Mouse (Mus musculus) ES-Bruce4 (cell line): ENCODE results near the gene Kif1a. TPM values are rescaled to one million over a fixed set of nuclear protein-coding genes. Genes with fewer than 3 reads are reported as not detected.

Source experiments
- H3K27ac ChIP-seq: 2 replicates; pipeline ENCODE4 v1.5.1; 2012; ENCODE audit warnings: low read length, inconsistent platforms; ENCODE audit not compliant: insufficient read depth
- H3K27me3 ChIP-seq: 2 replicates; pipeline ENCODE4 v1.6.1; 2012; ENCODE audit warnings: mild to moderate bottlenecking, low read length, inconsistent platforms; ENCODE audit not compliant: control insufficient read depth, poor library complexity, insufficient read depth, severe bottlenecking
- H3K36me3 ChIP-seq: 2 replicates; pipeline ENCODE4 v1.6.1; 2012; ENCODE audit warnings: inconsistent platforms, mild to moderate bottlenecking, low read length, moderate library complexity; ENCODE audit not compliant: control insufficient read depth, poor library complexity, insufficient read depth, severe bottlenecking
- H3K4me1 ChIP-seq: one replicate; pipeline ENCODE4 v1.8.1; 2011; ENCODE audit warnings: low read length; ENCODE audit not compliant: control insufficient read depth, insufficient read depth
- H3K4me3 ChIP-seq: 2 replicates; pipeline ENCODE4 v1.5.1; 2011; ENCODE audit warnings: low read depth, mild to moderate bottlenecking, low read length
- H3K9ac ChIP-seq: 2 replicates; pipeline ENCODE4 v1.6.1; 2012; ENCODE audit warnings: low read depth, mild to moderate bottlenecking, inconsistent platforms; ENCODE audit not compliant: poor library complexity, severe bottlenecking
- H3K9me3 ChIP-seq: replicated peaks from 2 replicates; pipeline ENCODE4 v1.6.1; 2012; ENCODE audit warnings: mild to moderate bottlenecking, low read length, inconsistent platforms; ENCODE audit not compliant: control insufficient read depth, poor library complexity, insufficient read depth, severe bottlenecking
- CTCF ChIP-seq: IDR thresholded peaks from one replicate; pipeline ENCODE4 v1.8.1; 2011; ENCODE audit warnings: low read depth, low read length
- EP300 ChIP-seq: IDR thresholded peaks from 2 replicates; pipeline ENCODE4 v1.6.1; 2011; ENCODE audit warnings: low read depth, low read length; ENCODE audit not compliant: insufficient read depth
- POLR2A ChIP-seq: IDR thresholded peaks from one replicate; pipeline ENCODE4 v1.8.1; 2011; ENCODE audit warnings: low read length; ENCODE audit not compliant: insufficient read depth
- polyA plus RNA-seq: library from polyadenylated mRNA; stranded (reverse); fragments of >200 nt; gene quantifications from 2 replicates; pipeline ENCODE4 v1.2.4, GENCODE M21; 2011; ENCODE audit warnings: low read depth; ENCODE audit not compliant: missing spikeins, insufficient read depth, insufficient read length

Kif1a gene
- polyA plus RNA-seq, 1 experiment = 95.0 TPM

DNA sequence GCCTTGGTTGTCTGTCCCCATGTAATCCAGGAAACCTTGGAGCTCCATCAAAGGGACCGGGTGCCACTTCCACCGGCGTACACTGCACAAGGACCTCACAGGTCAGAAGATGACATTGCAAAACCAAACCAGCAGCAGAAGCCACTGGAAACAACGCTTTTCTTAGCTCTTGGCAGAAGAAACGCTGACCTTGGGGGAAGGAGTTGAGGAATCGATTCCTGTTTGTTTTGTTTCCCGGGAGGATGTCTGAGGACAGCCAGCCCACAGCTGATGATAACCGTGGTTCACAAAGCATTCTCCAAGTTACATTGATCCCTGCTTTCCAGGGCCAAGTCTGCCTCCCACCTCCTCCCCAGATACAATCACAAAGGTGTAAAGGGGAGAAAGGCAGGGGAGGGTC lies 22.3 kb upstream of the Kif1a start:
- TF ChIP-seq POLR2A (no peak), EP300 (no peak), CTCF (no peak)
- H3K27ac ChIP-seq = no peak overlapping the region
- H3K4me1 ChIP-seq = no peaks in the 10 kb centered on the region
- no peak overlapping the region for H3K4me3 ChIP-seq
- no peak overlapping the region for H3K9ac ChIP-seq
- no peaks in the 10 kb centered on the region for H3K9me3 ChIP-seq
- no peaks in the 10 kb centered on the region for H3K27me3 ChIP-seq
- H3K36me3 ChIP-seq = no peaks in the 10 kb centered on the region

DNA sequence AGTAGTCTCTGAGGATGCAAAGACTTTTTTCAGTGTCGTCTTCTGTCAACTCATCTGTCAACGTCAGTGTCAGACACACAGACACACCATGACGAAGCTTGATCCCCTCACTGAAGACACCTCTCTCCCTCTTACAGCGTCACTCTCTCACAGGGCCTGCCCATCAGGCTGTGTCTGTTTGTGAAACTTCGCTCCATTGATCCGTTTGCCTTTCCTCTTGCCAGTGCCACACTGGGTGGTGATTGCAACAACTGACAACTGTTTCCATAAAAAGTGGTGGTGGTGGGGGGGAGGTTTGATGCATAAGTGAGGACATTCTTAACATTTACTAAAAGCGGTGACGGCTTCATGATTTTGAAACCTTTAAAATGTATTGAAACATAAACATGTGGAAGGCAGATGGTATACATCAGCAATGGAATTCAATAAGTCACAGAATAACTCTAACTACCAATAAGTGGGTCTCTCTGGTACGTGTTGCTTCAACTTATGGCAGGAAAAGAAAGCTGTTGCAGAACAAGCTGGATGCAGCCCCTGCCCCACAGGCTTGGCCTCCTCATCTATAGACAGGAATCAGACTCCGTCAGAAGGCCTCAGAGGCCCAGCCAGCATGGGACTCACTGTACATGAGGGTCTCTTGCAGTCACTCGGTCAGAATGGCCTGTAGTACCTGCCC lies 21.6 kb upstream of the Kif1a start:
- TF ChIP-seq CTCF (no peak), POLR2A (no peak), EP300 (no peak)
- H3K4me3 ChIP-seq = no peak overlapping the region
- H3K27ac ChIP-seq = no peak overlapping the region
- H3K9ac ChIP-seq = no peak overlapping the region
- no peaks in the 10 kb centered on the region for H3K4me1 ChIP-seq
- H3K27me3 ChIP-seq = no peaks in the 10 kb centered on the region
- no peaks in the 10 kb centered on the region for H3K9me3 ChIP-seq
- H3K36me3 ChIP-seq = no peaks in the 10 kb centered on the region

DNA sequence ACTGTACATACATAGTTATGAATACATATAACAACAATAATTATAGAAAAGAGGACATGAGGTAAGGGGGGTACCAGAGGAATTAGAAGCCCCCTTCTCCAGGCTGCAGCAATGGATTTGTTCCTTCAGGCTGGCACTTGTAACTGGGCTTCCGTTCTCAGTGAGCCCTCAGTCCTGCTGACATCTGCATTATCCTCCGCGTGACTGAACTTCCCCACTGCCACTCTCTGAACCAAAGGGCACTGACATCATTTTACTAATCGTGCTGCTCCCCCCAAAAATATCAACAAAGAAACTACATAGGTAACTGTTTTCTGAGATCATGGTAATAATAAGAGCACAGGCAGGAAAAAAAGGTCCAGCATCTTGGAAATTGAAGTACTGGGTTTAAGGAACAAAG lies 17.1 kb upstream of the Kif1a start:
- no peak overlapping the region for H3K9ac ChIP-seq
- H3K36me3 ChIP-seq = no peaks in the 10 kb centered on the region
- TF ChIP-seq POLR2A (no peak), EP300 (no peak), CTCF (no peak)
- no peak overlapping the region for H3K27ac ChIP-seq
- 0 out of 2 replicates have a peak, but pooled peaks cover 1% of the 10 kb centered on the region for H3K27me3 ChIP-seq
- no peak overlapping the region for H3K4me3 ChIP-seq
- no peaks in the 10 kb centered on the region for H3K9me3 ChIP-seq
- H3K4me1 ChIP-seq = no peaks in the 10 kb centered on the region

DNA sequence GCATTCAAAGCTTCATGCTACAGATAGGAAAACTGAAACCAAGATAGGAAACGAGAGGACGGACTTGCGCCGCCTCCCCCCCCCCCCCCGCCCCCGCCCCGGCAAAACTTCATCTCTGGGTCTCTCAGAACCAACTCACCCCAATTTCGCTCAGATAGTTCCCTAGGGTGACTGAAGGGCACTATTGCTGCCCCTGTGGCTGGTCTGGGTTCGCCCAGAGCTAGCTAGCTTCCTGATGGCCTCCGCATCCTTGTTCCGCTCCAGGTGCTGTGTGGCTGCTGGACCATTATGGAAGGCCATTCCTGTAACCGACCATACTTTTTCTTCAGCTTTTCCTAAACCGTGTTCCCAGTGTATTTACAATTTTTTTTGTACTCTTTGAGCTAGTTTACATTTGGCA lies 13.7 kb upstream of the Kif1a start:
- H3K27ac ChIP-seq = no peak overlapping the region
- peaks cover 10% of the 10 kb centered on the region for H3K9me3 ChIP-seq
- TF ChIP-seq EP300 = no peak
- no peak for TF ChIP-seq POLR2A
- H3K36me3 ChIP-seq = no peaks in the 10 kb centered on the region
- no peak overlapping the region for H3K9ac ChIP-seq
- no peak overlapping the region for H3K4me3 ChIP-seq
- H3K27me3 ChIP-seq = 0 out of 2 replicates have a peak, but pooled peaks cover 1% of the 10 kb centered on the region
- no peaks in the 10 kb centered on the region for H3K4me1 ChIP-seq

DNA sequence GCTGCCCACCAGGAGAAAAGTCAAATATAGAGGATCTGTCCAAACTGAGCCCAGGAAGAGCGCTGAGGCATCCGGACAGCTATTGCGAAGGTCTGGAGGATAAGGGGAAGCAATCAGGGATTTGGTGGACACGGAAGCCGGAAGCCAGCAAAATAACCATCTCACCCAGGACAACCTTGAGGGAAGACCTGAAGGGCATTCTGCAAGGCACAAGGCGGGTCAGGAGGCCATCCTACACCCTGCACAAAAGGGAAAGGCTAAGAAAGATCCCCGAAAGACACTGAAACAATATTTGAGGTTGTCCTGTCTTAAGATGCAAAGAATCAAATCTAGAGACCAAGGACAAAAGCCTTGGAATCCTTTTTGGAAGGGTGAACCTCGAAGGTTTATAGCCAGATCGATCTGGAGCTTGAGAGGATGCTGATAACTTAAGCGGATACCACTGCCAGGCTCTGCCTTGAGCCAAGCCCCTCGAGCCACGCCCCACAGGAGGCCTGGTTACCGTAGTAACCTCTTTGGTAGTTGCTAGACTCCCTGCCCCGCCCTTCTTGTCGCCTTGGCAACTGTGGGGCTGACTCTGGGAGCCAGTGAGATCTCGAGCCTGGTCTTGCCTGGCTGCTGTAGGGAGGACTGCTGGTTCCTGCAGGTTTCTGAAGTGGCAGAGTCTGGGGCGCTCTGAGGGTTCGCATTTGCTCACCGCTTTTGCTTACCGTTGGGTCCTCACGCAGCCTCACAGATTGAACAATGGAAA lies 13.1 kb upstream of the Kif1a start:
- Histone ChIP-seq H3K4me1 (no peaks in the 10 kb centered on the region), H3K27ac (no peak overlapping the region), H3K9ac (no peak overlapping the region), H3K27me3 (0 out of 2 replicates have a peak, but pooled peaks cover 1% of the 10 kb centered on the region), H3K4me3 (no peak overlapping the region), H3K9me3 (peaks cover 10% of the 10 kb centered on the region), H3K36me3 (no peaks in the 10 kb centered on the region)
- no peak for TF ChIP-seq EP300
- no peak for TF ChIP-seq POLR2A
- no peak for TF ChIP-seq CTCF

DNA sequence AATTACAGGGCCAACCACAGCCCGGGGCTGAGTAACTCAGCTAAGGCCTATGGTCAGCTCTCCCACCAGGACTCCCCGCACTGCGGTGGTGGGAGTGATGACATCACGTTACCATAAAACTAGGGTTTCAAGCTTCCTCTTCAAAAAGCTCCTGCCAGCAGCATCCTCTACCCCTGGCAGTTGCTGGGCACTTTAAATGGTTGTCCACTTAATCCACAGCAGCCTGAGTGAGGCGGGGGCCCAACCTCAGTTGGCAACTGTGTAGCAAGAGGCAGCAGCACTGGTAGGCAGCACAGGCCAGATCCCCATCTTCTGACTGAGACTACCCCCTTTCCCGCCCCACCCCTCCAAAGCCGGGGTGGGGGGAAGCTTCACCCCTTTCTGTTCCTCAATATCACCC lies 949 bp upstream of the Kif1a start:
- Histone ChIP-seq H3K9me3 (peaks cover 2% of the 10 kb centered on the region; the same call in 1 of the 2 replicates), H3K4me1 (no peaks in the 10 kb centered on the region), H3K36me3 (no peaks in the 10 kb centered on the region), H3K9ac (no peak overlapping the region), H3K27ac (no peak overlapping the region), H3K27me3 (peaks cover 6% of the 10 kb centered on the region; the same call in 1 of the 2 replicates), H3K4me3 (no peak overlapping the region)
- no peak for TF ChIP-seq POLR2A
- TF ChIP-seq EP300 = no peak
- no peak for TF ChIP-seq CTCF
